Mouse (Mus musculus): Measurements from ENCODE around the gene Erich4.

The Erich4 gene

DNA sequence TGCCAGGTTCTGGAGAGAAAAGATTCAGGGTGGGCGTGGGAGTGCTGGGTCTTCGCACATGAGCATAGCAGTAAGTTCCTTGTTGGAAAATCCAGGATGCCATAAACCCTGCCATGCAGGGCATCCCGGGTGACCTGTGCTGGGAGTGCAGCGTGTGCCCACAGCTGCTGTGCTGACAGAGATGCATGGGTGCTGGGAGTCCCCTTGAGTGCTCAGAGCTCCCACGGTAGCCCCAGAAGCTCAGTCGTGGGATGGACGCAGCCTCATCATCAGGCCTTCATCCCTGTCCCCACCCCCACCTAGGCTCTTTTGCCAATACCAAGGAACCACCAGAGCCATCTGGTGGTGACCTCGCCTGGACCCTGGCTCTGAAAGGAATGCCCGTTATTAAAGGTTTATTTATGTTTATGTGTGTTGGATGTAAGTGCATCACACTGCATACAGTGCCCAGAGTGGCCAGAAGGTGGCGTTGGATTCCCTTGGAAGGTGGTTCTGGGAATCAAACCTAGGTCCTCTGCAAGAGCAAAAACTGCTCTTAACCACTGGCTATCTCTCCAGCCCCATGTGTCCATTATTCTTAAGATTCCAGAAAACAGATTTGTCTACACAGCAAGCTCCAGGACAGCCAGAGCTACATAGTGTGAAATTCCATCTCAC is 10.0 kb upstream of the Erich4 start:
- CTCF ChIA-PET = interaction anchor here (0.6 to 1.4 kb wide), 3 partner anchors 19 to 184 kb away, joined by 4 to 7 read pairs (median 4); no protein-coding TSS in a partner anchor

DNA sequence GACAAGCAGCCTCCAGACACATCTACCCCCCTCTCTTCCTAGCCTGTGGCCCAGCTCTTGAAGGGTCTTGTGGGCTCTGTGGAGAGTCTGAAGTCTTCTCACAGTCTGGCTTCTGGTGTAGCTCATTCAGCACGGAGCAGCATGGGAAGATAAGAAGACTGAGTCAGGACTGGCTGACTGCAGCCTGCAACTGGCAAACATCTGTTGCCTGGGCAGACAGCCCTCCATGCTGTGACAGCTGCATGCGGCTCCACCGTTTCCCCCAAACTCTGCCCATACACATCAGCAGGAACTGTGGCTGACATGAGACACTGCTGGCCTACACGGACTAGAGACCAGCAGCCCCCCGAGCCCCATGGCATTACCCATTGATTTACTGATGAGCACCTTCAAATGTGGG is 9.2 kb upstream of the Erich4 start:
- CTCF ChIA-PET = no interaction called here

DNA sequence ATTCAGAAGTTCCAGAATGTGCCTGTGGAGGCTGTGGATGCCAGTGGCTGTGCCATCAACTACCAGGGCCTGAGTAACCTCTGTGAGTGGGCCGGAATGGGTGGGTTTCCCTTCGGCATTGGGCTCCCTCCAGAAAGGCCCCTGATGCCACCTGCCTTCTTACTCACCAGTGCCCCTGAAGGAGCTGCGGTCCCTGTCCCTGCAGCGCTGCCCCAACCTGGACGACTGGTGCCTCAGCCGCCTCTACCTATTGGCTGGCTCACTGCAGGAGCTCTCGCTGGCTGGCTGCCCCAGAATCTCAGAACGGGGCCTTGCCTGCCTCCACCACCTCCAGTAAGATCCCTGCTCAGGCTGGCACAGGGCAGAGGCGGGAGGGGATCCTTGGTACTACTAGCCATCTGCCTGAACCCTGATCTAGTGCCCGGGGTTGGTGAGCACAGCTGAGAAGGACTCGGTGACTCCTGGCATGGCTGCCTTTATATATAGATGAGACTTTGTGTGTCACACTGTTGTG is 8.2 kb upstream of the Erich4 start:
- CTCF ChIA-PET = interaction anchor here (0.5 to 0.6 kb wide), 2 partner anchors 386 to 408 kb away, joined by 3 to 8 read pairs; no protein-coding TSS in a partner anchor

DNA sequence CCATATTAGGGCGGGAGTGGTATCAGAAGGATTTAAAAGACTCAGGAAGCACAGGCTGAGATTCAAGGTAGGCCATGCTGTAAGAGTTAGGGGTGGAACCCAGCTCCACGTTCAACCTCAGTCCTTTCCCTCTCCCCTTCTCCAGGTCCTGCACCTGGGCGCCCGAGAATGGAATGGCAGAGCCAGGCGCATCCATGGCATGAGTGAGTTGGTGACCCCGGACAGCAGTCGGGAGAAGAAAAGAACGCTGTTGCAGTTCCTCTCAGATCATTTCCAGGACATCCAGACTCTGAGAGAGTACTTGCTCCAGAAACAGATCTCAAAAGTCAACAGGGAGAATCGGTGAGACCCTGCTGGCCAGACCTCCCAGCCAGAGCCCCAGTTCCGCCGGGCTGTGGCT is 5.1 kb upstream of the Erich4 start:
- CTCF ChIA-PET = no interaction called here

DNA sequence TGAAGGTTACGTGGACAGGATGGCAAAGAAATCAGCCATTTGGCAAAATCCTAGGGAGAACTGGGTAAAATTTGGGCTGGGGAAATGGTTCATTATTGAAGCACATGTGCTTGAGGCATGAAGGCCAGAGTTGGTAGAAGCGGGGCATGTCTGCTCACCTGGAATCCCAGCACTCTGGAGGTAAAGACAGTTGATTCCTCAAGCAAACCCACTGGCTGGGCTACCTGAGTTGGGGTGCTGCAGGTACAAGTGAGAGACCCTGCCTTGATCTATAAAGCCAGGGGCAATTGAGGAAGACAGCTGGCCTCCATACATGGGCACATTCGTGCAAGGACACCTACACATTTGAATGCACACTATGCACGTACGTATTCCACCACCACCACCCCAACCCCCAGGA is 4.4 kb upstream of the Erich4 start:
- CTCF ChIA-PET = interaction anchor here (0.5 kb wide), 1 partner anchor 35 kb away, joined by 3 read pairs; no protein-coding TSS in a partner anchor

DNA sequence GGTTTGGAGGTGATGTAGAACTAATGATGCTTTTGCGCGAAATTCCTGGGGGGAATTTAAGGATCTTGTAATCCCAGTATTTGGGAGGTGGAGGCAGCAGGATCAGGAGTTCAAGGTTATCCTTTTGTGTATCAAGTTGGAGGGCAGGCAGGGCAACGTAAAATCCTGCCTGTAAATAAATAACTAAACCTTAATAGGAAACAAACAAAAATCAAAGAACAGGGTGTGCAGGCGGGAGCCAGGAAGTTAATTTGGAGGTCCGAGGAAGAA is 4.0 kb upstream of the Erich4 start:
- CTCF ChIA-PET = interaction anchor here (0.5 to 0.8 kb wide), 2 partner anchors 36 to 193 kb away, joined by 3 read pairs; no protein-coding TSS in a partner anchor

DNA sequence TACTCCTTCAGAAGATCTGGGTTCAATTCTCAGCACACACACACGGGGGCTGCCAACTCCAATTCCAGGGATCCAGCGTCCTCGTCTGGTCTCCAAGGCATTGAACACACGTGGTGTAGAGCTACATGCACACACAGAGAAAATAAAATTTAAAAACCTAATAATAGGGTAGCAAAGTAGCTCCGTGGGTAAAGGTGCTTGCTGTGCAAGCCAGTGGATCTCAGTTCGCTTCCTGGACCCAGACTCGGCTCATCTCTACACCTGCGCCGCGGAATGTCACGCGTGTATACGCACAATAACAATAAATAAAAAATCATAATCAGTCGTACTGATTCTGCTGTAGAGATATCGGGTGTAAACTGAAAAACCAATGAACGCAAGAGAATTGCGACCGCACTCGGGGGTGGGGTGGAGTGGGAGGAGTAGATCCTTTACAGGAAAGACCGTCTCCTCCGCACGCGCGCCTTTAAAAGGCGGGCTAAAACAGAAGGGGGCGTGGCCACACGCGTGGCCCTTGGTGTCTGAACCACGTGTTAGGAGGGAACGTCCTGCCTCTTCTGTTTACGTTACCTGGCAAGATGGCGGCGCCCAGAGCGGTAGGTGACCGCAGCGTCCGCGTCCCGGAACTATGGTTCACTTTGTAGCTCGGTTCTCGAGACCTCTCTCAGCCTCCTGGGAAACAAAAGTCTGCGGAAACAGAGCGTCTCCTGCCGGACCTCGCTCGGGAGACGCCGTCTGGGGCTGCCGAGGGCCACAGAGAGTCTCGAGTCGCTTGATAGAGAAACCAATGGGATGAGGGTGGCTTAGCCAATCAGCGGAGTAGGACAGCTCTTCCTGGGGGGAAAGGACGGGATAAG is 3.4 kb upstream of the Erich4 start, which contains the start of gene Dmac2:
Gene Dmac2 (plus strand): TSS at position 550 of the 857 bp plus-strand sequence.
- CTCF ChIA-PET = interaction anchor here (0.5 to 0.8 kb wide), 2 partner anchors 36 to 192 kb away, joined by 3 read pairs; no protein-coding TSS in a partner anchor

DNA sequence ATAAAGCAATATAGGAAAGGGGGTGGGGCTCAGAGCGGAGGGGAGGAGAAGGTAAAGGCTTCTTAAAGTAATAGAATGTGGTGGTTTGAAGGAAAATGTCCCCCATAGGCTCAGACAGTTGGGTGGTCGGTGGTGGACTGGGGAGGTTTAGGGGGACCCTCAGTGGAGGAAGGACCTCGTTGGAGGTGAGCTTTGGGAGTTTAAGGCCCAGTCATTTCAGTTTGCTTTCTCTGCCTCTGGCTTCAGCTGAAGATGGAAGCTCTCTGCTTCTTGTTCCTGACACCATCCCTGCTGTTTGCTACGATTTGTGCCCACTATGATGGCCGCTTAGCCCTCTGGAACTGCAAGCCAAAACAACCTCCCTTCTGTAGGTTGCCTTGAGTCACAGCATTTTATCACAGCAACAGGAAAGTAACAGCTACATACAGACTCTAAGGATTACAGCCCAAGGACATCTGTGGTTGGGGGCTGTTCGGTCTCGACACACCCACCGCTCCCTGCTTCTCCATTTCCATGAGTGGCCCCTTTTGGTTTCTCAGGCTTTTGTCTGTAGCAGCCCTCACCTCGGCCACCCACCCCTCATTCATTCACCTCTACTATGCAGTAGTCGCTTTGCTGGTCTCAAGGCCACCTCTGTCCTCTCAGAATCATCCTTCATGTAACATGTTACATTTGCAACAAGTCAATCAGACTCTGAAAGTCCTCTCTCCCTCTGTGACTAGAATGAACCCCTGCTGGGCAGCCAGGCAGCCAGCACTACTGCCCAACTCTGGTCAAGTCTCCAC is 1.9 kb upstream of the Erich4 start:
- CTCF ChIA-PET = no interaction called here

DNA sequence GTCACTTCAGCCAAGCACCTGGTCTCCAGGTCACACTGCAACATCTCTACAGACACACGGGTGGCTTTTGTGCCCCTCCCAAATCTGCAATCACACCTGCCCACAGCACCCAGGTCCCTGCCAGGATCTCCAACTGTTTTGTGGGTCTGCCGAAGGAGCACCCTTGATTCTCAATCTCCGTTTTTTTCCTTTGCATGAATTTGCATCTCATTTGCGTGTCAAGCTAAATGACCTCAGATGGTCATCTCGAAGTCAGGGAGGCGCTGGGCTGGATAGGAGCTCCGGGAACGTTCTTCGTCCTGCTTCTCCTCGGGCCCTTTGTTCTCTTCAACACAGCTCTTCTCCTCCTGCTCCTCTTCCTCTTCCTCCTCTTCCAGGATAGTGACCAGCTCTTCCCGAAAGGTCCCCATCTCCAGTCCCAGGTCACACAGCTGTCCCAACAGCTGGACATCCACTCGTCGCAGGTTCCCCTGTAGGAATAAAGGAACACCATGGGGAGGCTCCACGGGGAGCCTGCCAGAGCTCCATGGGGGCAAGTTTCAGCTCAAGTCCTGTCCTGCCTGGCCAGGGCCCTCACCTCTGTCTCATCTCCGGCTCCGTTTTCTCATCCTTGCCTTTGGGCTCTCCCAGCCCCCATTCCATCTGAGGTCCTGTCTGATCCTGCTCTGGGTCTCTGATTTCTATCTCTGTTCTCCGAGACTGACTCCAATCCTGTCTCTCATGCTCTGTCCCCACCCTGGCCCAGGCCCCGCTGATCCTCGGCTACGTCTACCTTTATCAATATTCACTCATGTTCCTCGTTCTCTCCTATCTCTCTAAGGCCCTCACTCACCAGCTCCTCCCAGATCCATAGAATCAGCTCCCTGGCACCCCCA is 624 bp downstream of the Erich4 start:
- CTCF ChIA-PET = no interaction called here

DNA sequence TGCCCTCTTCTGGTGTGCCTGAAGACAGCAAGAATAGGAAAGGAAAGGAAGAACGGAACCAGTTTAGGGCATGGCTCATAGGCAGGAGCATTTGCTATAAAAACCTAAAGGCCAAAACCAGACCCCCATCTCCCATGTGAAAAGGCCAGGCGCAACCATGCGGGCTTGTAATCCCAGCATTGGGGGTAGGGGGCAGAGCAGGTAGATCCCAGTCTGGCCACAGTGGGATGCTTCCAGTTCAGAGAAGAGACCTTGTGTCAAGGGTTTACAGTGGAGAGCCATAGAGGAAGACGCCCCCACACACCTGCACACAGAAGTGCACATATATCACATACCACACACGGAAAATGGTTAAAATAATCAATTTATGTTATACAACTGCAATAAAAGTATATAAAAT is 1.6 kb downstream of the Erich4 start:
- CTCF ChIA-PET = no interaction called here

DNA sequence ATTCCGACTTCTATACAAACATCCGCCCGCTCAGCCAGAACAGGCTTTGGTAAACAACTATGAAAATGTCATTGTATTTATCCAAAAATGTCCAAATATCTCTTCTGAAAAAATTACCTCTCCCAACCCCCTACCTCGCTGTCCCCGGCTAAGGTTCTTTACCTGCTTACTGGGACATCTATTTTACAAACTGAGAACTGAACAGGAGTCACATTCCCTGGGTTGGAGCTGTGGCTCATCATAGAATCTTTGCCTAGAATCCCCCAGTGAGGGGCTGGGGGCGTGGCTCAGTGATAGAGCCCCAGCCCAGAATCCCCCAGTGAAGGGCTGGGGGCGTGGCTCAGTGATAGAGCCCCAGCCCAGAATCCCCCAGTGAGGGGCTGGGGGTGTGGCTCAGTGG is 4.2 kb downstream of the Erich4 start:
- CTCF ChIA-PET = interaction anchor here (0.5 to 0.6 kb wide), 2 partner anchors 23 to 1644 kb away, joined by 3 to 11 read pairs; no protein-coding TSS in a partner anchor

DNA sequence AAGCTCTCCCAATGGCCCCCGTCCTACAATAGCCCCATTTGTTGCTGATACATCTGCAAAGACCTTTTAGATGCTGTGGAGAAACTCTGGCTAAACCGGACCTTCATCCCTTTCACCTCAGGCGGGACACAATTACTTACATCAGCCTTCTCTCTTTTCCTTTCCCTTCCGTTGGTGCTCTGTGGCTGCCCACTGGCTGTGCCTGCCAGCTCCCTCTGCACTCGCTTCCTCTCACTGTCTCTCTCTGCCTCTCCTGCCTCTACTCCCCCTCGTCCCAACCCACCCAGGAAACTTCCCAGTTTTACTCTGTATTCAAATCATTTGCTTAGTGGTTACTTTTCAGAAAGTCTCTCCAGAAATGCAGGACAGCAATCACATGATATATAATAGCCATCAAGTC is 5.6 kb downstream of the Erich4 start:
- CTCF ChIA-PET = interaction anchor here (0.6 to 1.1 kb wide), 2 partner anchors 42 to 1227 kb away, joined by 3 read pairs; no protein-coding TSS in a partner anchor

DNA sequence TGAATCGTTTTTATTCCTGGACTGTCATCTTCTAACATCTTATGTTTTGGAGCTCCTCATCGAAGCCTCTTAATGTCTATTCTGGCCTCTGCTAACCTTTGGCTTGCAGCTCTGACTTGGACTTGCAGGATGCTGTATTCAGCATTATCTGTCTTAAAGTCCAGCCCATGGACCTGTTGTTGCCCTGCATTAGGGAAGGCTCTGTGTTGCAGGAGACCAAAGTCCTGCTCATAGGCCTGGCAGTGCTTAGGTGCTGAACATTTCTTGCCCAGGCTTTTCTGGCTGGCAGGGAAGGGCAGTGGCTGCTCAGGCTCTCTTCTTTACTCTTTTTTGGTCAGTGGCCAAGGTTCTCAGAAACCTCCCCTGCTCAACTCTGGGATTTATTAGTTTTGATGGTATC is 8.5 kb downstream of the Erich4 start:
- CTCF ChIA-PET = interaction anchor here (0.6 kb wide), 1 partner anchor 52 kb away, joined by 5 read pairs; the partner anchor contains the start of gene Exosc5

DNA sequence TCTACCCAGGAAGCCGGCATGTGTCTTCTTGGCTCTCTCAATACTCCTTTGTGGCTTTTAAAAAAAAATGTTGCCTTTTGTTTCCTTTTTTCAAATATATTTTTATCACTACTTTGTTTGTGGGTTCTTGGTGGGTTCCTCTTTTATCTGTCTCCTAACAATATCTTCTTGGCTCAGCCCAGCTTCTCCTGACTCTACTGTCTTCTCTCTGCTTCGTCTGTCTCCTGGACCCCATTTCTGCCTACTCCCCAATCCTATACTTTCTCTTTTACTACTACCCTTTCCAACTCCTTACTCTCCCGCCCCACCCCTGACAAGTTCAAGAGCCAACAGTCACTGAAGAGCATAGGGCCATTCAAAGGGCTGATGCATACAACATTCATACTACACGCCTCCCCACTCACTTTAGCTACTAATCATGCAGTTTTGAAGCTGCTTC is 9.0 kb downstream of the Erich4 start:
- CTCF ChIA-PET = no interaction called here

DNA sequence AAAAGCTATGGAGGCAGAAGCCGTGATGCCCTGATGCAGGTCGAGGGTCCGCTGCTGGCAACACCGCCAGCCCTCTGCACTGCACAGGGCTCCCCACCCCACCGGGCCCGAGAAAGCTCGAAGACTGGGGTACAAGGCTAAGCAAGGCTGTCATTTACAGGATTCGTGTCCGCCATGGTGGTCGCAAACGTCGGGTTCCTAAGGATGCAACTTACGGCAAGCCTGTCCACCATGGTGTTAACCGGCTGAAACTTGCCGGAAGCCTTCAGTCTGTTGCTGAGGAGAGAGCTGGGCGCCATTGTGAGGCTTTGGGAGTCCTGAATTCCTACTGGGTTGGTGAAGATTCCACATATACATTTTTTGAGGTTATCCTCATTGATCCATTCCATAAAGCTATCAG is 14.3 kb downstream of the Erich4 start:
- CTCF ChIA-PET = interaction anchor here (0.5 to 0.6 kb wide), 2 partner anchors 11 to 176 kb away, joined by 4 read pairs; no protein-coding TSS in a partner anchor

DNA sequence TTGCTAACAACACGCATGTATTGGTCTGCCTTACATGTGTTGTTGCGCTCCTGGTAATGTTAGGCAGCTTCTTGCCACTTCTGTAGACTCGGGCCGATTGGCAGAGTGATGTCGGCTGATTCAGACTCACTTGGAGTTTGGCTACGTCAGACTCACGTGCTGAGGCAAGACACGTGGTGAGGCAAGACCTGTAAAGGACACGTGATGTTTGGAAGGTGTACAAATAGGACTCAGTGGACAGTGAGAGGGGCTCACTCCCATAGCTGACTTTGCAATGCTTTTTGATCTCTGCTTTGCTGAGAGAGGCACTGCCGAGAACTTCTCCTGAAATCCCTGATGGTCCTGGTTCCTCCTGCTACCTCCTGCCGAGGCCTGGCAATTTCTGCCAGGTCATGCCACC is 15.0 kb downstream of the Erich4 start:
- CTCF ChIA-PET = no interaction called here

DNA sequence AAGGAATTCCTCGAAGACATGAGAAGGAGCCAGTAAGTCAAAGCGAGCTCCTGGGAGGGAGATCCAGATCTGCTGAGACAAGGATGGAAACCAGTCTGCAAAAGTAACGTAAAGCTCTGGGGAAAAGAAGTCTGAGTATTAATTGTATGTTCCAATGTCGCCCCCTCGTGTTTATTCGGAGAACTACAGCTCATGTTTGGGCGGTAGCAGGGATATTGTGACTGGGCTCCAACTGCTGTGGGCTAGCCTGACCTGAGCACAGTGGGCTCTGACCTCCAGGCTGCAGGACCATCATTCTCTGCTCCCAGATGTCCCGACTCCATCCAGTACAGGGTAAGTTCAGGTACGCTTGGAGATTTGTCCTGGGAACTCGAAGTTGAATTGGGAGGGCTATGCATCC is 16.0 kb downstream of the Erich4 start:
- CTCF ChIA-PET = interaction anchor here (0.5 to 0.6 kb wide), 2 partner anchors 40 to 117 kb away, joined by 3 read pairs; no protein-coding TSS in a partner anchor

DNA sequence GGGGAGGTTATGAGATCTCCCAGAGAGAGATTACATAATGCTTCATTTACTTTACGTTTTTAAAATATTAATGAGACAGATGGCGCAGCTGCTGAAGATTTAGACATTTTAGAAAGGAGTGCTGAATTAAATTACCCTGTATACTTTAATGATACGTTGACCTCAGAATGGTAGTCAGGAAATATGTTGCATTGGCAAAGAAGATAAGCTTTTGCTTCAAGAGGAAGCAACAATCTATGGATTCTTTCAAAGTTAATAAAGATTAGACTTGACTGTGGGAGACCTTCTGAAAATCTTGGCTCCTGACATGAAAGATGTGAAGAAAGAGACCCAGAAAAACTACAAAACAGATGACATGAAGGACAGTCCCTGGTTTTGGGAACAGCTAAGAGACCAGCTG is 21.8 kb downstream of the Erich4 start:
- CTCF ChIA-PET = no interaction called here

DNA sequence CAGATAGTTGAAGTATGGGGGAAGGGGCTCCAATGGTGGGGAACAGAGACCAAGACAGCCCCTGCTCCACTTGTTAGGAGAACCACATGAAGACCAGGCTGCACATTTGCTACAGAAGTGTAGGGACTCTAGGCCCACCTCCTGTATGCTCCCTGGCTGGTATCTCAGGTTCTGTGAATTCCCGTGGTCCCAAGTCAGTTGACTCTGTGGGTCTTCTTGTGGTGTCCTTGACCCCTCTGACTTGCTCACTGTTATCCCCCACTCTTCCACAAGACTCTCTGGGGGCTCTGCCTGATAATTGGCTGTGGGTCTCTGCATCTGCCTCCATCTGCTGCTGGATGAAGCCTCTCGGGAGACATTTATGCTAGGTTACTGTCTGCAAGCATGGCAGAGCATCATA is 24.5 kb downstream of the Erich4 start:
- CTCF ChIA-PET = no interaction called here

DNA sequence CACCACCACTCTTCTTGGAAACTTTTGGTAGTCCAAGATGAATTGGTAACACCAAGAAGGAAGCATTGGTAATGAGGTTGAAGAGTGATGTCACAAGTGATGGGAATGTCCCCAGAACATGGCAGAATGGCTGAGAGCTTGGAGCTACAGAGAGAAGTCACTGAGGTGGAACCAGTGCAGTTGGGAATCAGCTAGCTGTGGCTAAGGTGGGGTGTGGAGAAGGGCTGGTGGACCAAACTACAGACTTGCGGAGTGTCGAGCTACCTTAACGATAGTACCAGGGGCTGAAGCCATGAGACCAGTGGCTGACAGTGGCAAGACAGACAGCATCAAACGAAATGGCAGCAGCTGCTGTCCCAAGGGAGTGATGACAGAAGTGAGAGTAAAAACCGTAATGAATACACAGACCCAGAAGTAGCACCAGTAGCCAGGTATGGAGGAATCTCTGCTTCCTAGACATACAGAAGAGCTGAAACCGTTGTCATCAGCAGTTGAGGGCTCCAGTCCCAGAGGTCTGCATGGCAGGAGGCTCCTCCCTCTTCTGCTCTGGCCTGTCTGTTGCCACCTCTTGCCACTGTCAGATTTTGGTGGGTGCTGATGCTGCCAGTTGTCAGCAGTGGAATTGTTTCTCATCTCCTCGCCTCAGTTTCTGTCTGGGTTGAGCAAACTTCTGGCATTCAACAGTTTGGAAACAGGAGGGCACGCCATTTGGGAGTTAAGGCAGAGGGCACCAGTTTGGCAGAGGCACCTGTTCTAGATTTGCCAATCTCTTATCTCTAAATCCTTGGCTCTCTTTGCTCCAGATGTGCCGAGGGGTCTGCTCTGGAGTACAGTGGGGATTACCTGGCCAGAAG is 30.1 kb downstream of the Erich4 start:
- CTCF ChIA-PET = no interaction called here
